8 mouse cellular contexts compared by ENCODE assay signal in genomic region chr3:84135387-84135786, GRCm38 (mm10). TPM values are rescaled to one million over a fixed set of nuclear protein-coding genes. Genes with fewer than 3 reads are reported as not detected.
DNase-seq lines count a peak whose midpoint lies in the region; ATAC-seq and TF ChIP-seq lines count a peak whose summit lies in the region.

No protein-coding gene starts in this region.

- no peak for TF ChIP-seq EP300 in MEL (IDR thresholded peaks at IDR 0.05; ENCODE audit: low read depth in 1 of 2, low read length in 2 of 2)
- TF ChIP-seq EP300 in liver, embryonic 14.5 days (IDR thresholded peaks at IDR 0.05; ENCODE audit: low read depth), result no peak
- no peak for TF ChIP-seq EP300 in stomach, postnatal 0 days (optimal IDR thresholded peaks at IDR 0.05)

- H3K27ac ChIP-seq in forebrain, embryonic 11.5 days (ENCODE audit: low read depth, low read length), result no peak overlapping the region
- H3K27ac ChIP-seq in forebrain, embryonic 16.5 days (ENCODE audit: low read length), result no peak overlapping the region
- H3K27ac ChIP-seq in MEL (ENCODE audit: control insufficient read depth, low read depth, low read length), result no peak overlapping the region
- H3K27ac ChIP-seq in heart, embryonic 16.5 days (ENCODE audit: low read length), result no peak overlapping the region
- peak overlapping the region; percentile 22; the same call in 1 of the 2 replicates for H3K27ac ChIP-seq in liver, embryonic 14.5 days
- no peak overlapping the region for H3K27ac ChIP-seq in stomach, postnatal 0 days (replicated peaks)
- no peak overlapping the region for H3K27ac ChIP-seq in midbrain, embryonic 15.5 days

- no peak for TF ChIP-seq CTCF in MEL (IDR thresholded peaks at IDR 0.05 in 2 of 3, conservative IDR thresholded peaks at IDR 0.05 in 1 of 3; ENCODE audit: control insufficient read depth in 1 of 3, insufficient read depth in 1 of 3, low read depth in 2 of 3, low read length in 3 of 3, poor library complexity in 1 of 3, severe bottlenecking in 1 of 3)
- TF ChIP-seq CTCF in liver, embryonic 14.5 days (IDR thresholded peaks at IDR 0.05; ENCODE audit: low read depth), result no peak
- no peak for TF ChIP-seq CTCF in stomach, postnatal 0 days (IDR thresholded peaks at IDR 0.05; ENCODE audit: low read depth)

- no peaks in the 10 kb centered on the region for H3K9me3 ChIP-seq in forebrain, embryonic 11.5 days (ENCODE audit: control insufficient read depth, low read length)
- no peaks in the 10 kb centered on the region for H3K9me3 ChIP-seq in forebrain, embryonic 16.5 days (ENCODE audit: control insufficient read depth, low read length)
- H3K9me3 ChIP-seq in MEL (replicated peaks; ENCODE audit: insufficient read depth, low read length), result no peaks in the 10 kb centered on the region
- H3K9me3 ChIP-seq in heart, embryonic 16.5 days (replicated peaks; ENCODE audit: control insufficient read depth, low read length), result no peaks in the 10 kb centered on the region
- H3K9me3 ChIP-seq in liver, embryonic 14.5 days (ENCODE audit: control insufficient read depth, low read length), result no peaks in the 10 kb centered on the region
- no peaks in the 10 kb centered on the region for H3K9me3 ChIP-seq in stomach, postnatal 0 days (ENCODE audit: control insufficient read depth, low read length)
- H3K9me3 ChIP-seq in midbrain, embryonic 15.5 days, result no peaks in the 10 kb centered on the region

- no peak for TF ChIP-seq RAD21 in MEL (IDR thresholded peaks at IDR 0.05; ENCODE audit: low read depth, low read length)

- H3K27me3 ChIP-seq in forebrain, embryonic 11.5 days (ENCODE audit: control insufficient read depth, insufficient read depth, low read length), result no peaks in the 10 kb centered on the region
- no peaks in the 10 kb centered on the region for H3K27me3 ChIP-seq in forebrain, embryonic 16.5 days (replicated peaks; ENCODE audit: control insufficient read depth, insufficient read depth, low read length)
- H3K27me3 ChIP-seq in MEL (ENCODE audit: control insufficient read depth in 1 of 2, insufficient read depth in 2 of 2, low read length in 2 of 2), result no peaks in the 10 kb centered on the region
- H3K27me3 ChIP-seq in heart, embryonic 16.5 days (ENCODE audit: control insufficient read depth, insufficient read depth, low read length), result no peaks in the 10 kb centered on the region
- no peaks in the 10 kb centered on the region for H3K27me3 ChIP-seq in liver, embryonic 14.5 days (ENCODE audit: control insufficient read depth, insufficient read depth, low read length)
- H3K27me3 ChIP-seq in stomach, postnatal 0 days (ENCODE audit: control insufficient read depth, insufficient read depth, low read length), result no peaks in the 10 kb centered on the region
- H3K27me3 ChIP-seq in midbrain, embryonic 15.5 days (replicated peaks), result no peaks in the 10 kb centered on the region

- no peak overlapping the region for H3K4me2 ChIP-seq in forebrain, embryonic 11.5 days (ENCODE audit: low read depth, low read length, severe bottlenecking)
- no peak overlapping the region for H3K4me2 ChIP-seq in forebrain, embryonic 16.5 days (ENCODE audit: low read length)
- H3K4me2 ChIP-seq in heart, embryonic 16.5 days (ENCODE audit: low read depth, low read length), result peak overlapping the region; percentile 13; the same call in 1 of the 2 replicates
- peak overlapping the region; percentile 57 for H3K4me2 ChIP-seq in liver, embryonic 14.5 days (ENCODE audit: low read depth)
- no peak overlapping the region for H3K4me2 ChIP-seq in stomach, postnatal 0 days (replicated peaks; ENCODE audit: low read depth)
- no peak overlapping the region for H3K4me2 ChIP-seq in midbrain, embryonic 15.5 days

- ATAC-seq in forebrain, embryonic 11.5 days (replicated peaks; ENCODE audit: low FRiP score), result peak; percentile 65
- ATAC-seq in forebrain, embryonic 16.5 days, result no peak
- ATAC-seq in heart, embryonic 16.5 days (replicated peaks; ENCODE audit: extremely low read depth, insufficient read depth, low FRiP score), result peak; percentile 79
- peak; percentile 100 for ATAC-seq in liver, embryonic 14.5 days (ENCODE audit: insufficient read depth)
- ATAC-seq in stomach, postnatal 0 days (ENCODE audit: low FRiP score, low TSS enrichment), result peak; percentile 91
- no peak for ATAC-seq in midbrain, embryonic 15.5 days (replicated peaks)

- no peak for DNase-seq in forebrain, embryonic 11.5 days (ENCODE audit: low spot score)
- peak; percentile 17 for DNase-seq in MEL (ENCODE audit: low read depth, low spot score)
- DNase-seq in liver, embryonic 14.5 days (ENCODE audit: low read depth in 3 of 3, low spot score in 3 of 3), result peak; percentile 64 to 75 (median 66)
- DNase-seq in stomach, postnatal 0 days (ENCODE audit: low spot score), result peak; percentile 65
- DNase-seq in urinary bladder, postnatal 10 days (ENCODE audit: low spot score), result no peak

- H3K4me3 ChIP-seq in forebrain, embryonic 11.5 days (ENCODE audit: low read depth, low read length), result no peak overlapping the region
- H3K4me3 ChIP-seq in forebrain, embryonic 16.5 days (replicated peaks; ENCODE audit: low read length), result no peak overlapping the region
- no peak overlapping the region for H3K4me3 ChIP-seq in MEL (ENCODE audit: control insufficient read depth in 1 of 2, insufficient read depth in 1 of 2, low read depth in 2 of 2, low read length in 2 of 2)
- no peak overlapping the region for H3K4me3 ChIP-seq in heart, embryonic 16.5 days (ENCODE audit: low read length)
- H3K4me3 ChIP-seq in liver, embryonic 14.5 days (ENCODE audit: insufficient read depth in 1 of 2, low read depth in 2 of 2, low read length in 2 of 2), result peak overlapping the region; percentile 26 to 28; a peak in 3 of 4 replicates
- H3K4me3 ChIP-seq in stomach, postnatal 0 days (ENCODE audit: low read depth, low read length), result no peak overlapping the region
- no peak overlapping the region for H3K4me3 ChIP-seq in midbrain, embryonic 15.5 days

- 36% methylated on average over 9 of the region's 9 CpGs for WGBS in forebrain, embryonic 11.5 days
- 27% methylated on average over 9 of the region's 9 CpGs for WGBS in forebrain, embryonic 16.5 days
- WGBS in heart, embryonic 16.5 days, result 29% methylated on average over 9 of the region's 9 CpGs
- 18% methylated on average over 9 of the region's 9 CpGs for WGBS in liver, embryonic 14.5 days (ENCODE audit: insufficient replicate concordance)
- 34% methylated on average over 9 of the region's 9 CpGs for WGBS in stomach, postnatal 0 days
- 28% methylated on average over 9 of the region's 9 CpGs for WGBS in midbrain, embryonic 15.5 days

- H3K79me2 ChIP-seq in MEL (ENCODE audit: control insufficient read depth, insufficient read depth, low read length, poor library complexity), result no peaks in the 10 kb centered on the region

- H3K9ac ChIP-seq in forebrain, embryonic 11.5 days (ENCODE audit: low read length), result no peak overlapping the region
- no peak overlapping the region for H3K9ac ChIP-seq in forebrain, embryonic 16.5 days (replicated peaks; ENCODE audit: low read depth, low read length)
- H3K9ac ChIP-seq in MEL (ENCODE audit: control insufficient read depth, low read depth, low read length, poor library complexity, severe bottlenecking), result no peak overlapping the region
- H3K9ac ChIP-seq in heart, embryonic 16.5 days (ENCODE audit: low read length), result no peak overlapping the region
- peak overlapping the region; percentile 7; the same call in 1 of the 2 replicates for H3K9ac ChIP-seq in liver, embryonic 14.5 days (replicated peaks)
- H3K9ac ChIP-seq in stomach, postnatal 0 days (ENCODE audit: low read length), result no peak overlapping the region
- H3K9ac ChIP-seq in midbrain, embryonic 15.5 days, result no peak overlapping the region

- no peaks in the 10 kb centered on the region for H3K36me3 ChIP-seq in forebrain, embryonic 11.5 days (ENCODE audit: control insufficient read depth, insufficient read depth, low read length)
- no peaks in the 10 kb centered on the region for H3K36me3 ChIP-seq in forebrain, embryonic 16.5 days (ENCODE audit: control insufficient read depth, insufficient read depth)
- no peaks in the 10 kb centered on the region; a peak in 1 of 4 replicates for H3K36me3 ChIP-seq in MEL (ENCODE audit: control insufficient read depth in 1 of 2, insufficient read depth in 2 of 2, low read length in 2 of 2)
- no peaks in the 10 kb centered on the region for H3K36me3 ChIP-seq in heart, embryonic 16.5 days (ENCODE audit: control insufficient read depth, insufficient read depth)
- no peaks in the 10 kb centered on the region for H3K36me3 ChIP-seq in liver, embryonic 14.5 days (replicated peaks; ENCODE audit: control insufficient read depth, insufficient read depth, low read depth)
- no peaks in the 10 kb centered on the region for H3K36me3 ChIP-seq in stomach, postnatal 0 days (ENCODE audit: control insufficient read depth, insufficient read depth, low read length)
- H3K36me3 ChIP-seq in midbrain, embryonic 15.5 days (replicated peaks), result no peaks in the 10 kb centered on the region

- H3K4me1 ChIP-seq in forebrain, embryonic 11.5 days (replicated peaks; ENCODE audit: control insufficient read depth, insufficient read depth, low read length), result no peaks in the 10 kb centered on the region
- H3K4me1 ChIP-seq in forebrain, embryonic 16.5 days (replicated peaks; ENCODE audit: control insufficient read depth, insufficient read depth, low read length), result no peaks in the 10 kb centered on the region
- no peaks in the 10 kb centered on the region for H3K4me1 ChIP-seq in MEL (ENCODE audit: control insufficient read depth in 1 of 2, insufficient read depth in 2 of 2, low read length in 2 of 2)
- H3K4me1 ChIP-seq in heart, embryonic 16.5 days (ENCODE audit: control insufficient read depth, insufficient read depth, low read length), result peaks cover 2% of the 10 kb centered on the region; the same call in 1 of the 2 replicates
- peaks cover 9 to 16% of the 10 kb centered on the region in 2 experiments for H3K4me1 ChIP-seq in liver, embryonic 14.5 days (replicated peaks; ENCODE audit: control insufficient read depth in 2 of 2, insufficient read depth in 2 of 2, low read length in 1 of 2)
- H3K4me1 ChIP-seq in stomach, postnatal 0 days (replicated peaks; ENCODE audit: control insufficient read depth, insufficient read depth), result no peaks in the 10 kb centered on the region
- H3K4me1 ChIP-seq in midbrain, embryonic 15.5 days, result no peaks in the 10 kb centered on the region

- no peak for TF ChIP-seq POLR2A in MEL (IDR thresholded peaks at IDR 0.05; ENCODE audit: control insufficient read depth in 1 of 2, insufficient read depth in 1 of 2, low read depth in 1 of 2, low read length in 2 of 2, poor library complexity in 1 of 2)

RNA-seq across cellular contexts. Expression of gene Mnd1, which starts 20.2 kb away (rescaled TPM):
- 8.7 and 12.1 TPM in 2 replicates for polyA plus RNA-seq in forebrain, embryonic 11.5 days (2014; fragmentation: Nextera tagmentation; extraction: Ambion mirVana)
- polyA plus RNA-seq in forebrain, embryonic 16.5 days (2015; fragmentation: Nextera tagmentation; extraction: Ambion mirVana), result 2.7 and 3.2 TPM in 2 replicates
- total RNA-seq in MEL (2012; rRNA removed), result 11.2 and 12.5 TPM in 2 replicates
- 10 to 100 TPM in 1 of 2 experiments, not detected in 1; 11.0 TPM for polyA plus RNA-seq in MEL (2012; ENCODE audit: insufficient read depth in 1 of 2, insufficient read length in 2 of 2, low read depth in 1 of 2, low replicate concordance in 2 of 2, missing spikeins in 1 of 2)
- 8.5 and 10.6 TPM in 2 replicates for polyA plus RNA-seq in heart, embryonic 16.5 days (2015; fragmentation: Nextera tagmentation; extraction: Ambion mirVana)
- 2.1 and 6.2 TPM in 2 replicates for polyA plus RNA-seq in liver, embryonic 14.5 days (2012; rRNA removed)
- 6.2 and 8.5 TPM in 2 replicates for polyA plus RNA-seq in liver, embryonic 14.5 days (2014; fragmentation: Nextera tagmentation; extraction: Ambion mirVana)
- 9.7 and 10.7 TPM in 2 replicates for polyA plus RNA-seq in stomach, postnatal 0 days (2015; fragmentation: Nextera tagmentation; extraction: Ambion mirVana)
- 1.6 and 1.8 TPM in 2 replicates for polyA plus RNA-seq in midbrain, embryonic 15.5 days (2015; fragmentation: Nextera tagmentation; extraction: Ambion mirVana)

RNA-seq across cellular contexts. Expression of gene Gm6525, which starts 38.5 kb away (rescaled TPM):
- polyA plus RNA-seq in forebrain, embryonic 11.5 days (2014; fragmentation: Nextera tagmentation; extraction: Ambion mirVana), result 0.43 and 1.1 TPM in 2 replicates
- polyA plus RNA-seq in forebrain, embryonic 16.5 days (2015; fragmentation: Nextera tagmentation; extraction: Ambion mirVana), result 3.0 and 3.1 TPM in 2 replicates
- total RNA-seq in MEL (2012; rRNA removed), result 0.16 and 0.35 TPM in 2 replicates
- under 1 TPM in 1 of 2 experiments, not detected in 1; 0.85 TPM for polyA plus RNA-seq in MEL (2012; ENCODE audit: insufficient read depth in 1 of 2, insufficient read length in 2 of 2, low read depth in 1 of 2, low replicate concordance in 2 of 2, missing spikeins in 1 of 2)
- 0.24 and 0.32 TPM in 2 replicates for polyA plus RNA-seq in heart, embryonic 16.5 days (2015; fragmentation: Nextera tagmentation; extraction: Ambion mirVana)
- polyA plus RNA-seq in liver, embryonic 14.5 days (2012; rRNA removed), result 0.17 TPM in 1 of 2 replicates, not detected in the other
- 0.37 TPM in 1 of 2 replicates, not detected in the other for polyA plus RNA-seq in liver, embryonic 14.5 days (2014; fragmentation: Nextera tagmentation; extraction: Ambion mirVana)
- polyA plus RNA-seq in stomach, postnatal 0 days (2015; fragmentation: Nextera tagmentation; extraction: Ambion mirVana), result 0.75 and 0.88 TPM in 2 replicates
- polyA plus RNA-seq in midbrain, embryonic 15.5 days (2015; fragmentation: Nextera tagmentation; extraction: Ambion mirVana), result 2.0 and 2.5 TPM in 2 replicates

Comparison
In these comparisons a context has a peak if more than half of its experiments do, and no peak if none do; other contexts are left out.
1. ATAC-seq: peak in forebrain, embryonic 11.5 days (single experiment), heart, embryonic 16.5 days (single experiment), liver, embryonic 14.5 days (single experiment) and stomach, postnatal 0 days (single experiment); none in forebrain, embryonic 16.5 days (single experiment) and midbrain, embryonic 15.5 days (single experiment).
2. DNase-seq: peak in MEL (single experiment), liver, embryonic 14.5 days (3 of 3) and stomach, postnatal 0 days (single experiment); none in forebrain, embryonic 11.5 days (single experiment) and urinary bladder, postnatal 10 days (single experiment).
3. H3K4me2 ChIP-seq: peak in heart, embryonic 16.5 days (single experiment) and liver, embryonic 14.5 days (single experiment); none in forebrain, embryonic 11.5 days (single experiment), forebrain, embryonic 16.5 days (single experiment), stomach, postnatal 0 days (single experiment) and midbrain, embryonic 15.5 days (single experiment).
4. H3K4me3 ChIP-seq: peak in liver, embryonic 14.5 days (2 of 2); none in forebrain, embryonic 11.5 days (single experiment), forebrain, embryonic 16.5 days (single experiment), MEL (0 of 2), heart, embryonic 16.5 days (single experiment), stomach, postnatal 0 days (single experiment) and midbrain, embryonic 15.5 days (single experiment).